Mouse (Mus musculus) forebrain, embryonic 16.5 days (tissue): ENCODE measurements around the gene Rnf43. TPM values are rescaled to one million over a fixed set of nuclear protein-coding genes. Genes with fewer than 3 reads are reported as not detected.

ENCODE experiments used
- ATAC-seq: fragments of 200-750 bp; cut with Nextera tagmentation; 2 replicates; pipeline ENCODE4 v1.8.0; 2017; ENCODE audit warnings: mild to moderate bottlenecking, moderate library complexity
- H3K27ac ChIP-seq: fragments of 300-500 bp; sonication (generic); 2 replicates; pipeline ENCODE4 v1.5.1; 2014; ENCODE audit warnings: low read length, control low read depth
- H3K27me3 ChIP-seq: fragments of 300-500 bp; sonication (generic); replicated peaks from 2 replicates; pipeline ENCODE4 v1.6.1; 2014; ENCODE audit warnings: low read length; ENCODE audit not compliant: control insufficient read depth, insufficient read depth
- H3K36me3 ChIP-seq: fragments of 300-500 bp; sonication (generic); 2 replicates; pipeline ENCODE4 v1.6.1; 2014; ENCODE audit not compliant: control insufficient read depth, insufficient read depth
- H3K4me1 ChIP-seq: fragments of 300-500 bp; sonication (generic); replicated peaks from 2 replicates; pipeline ENCODE4 v1.6.1; 2014; ENCODE audit warnings: low read length; ENCODE audit not compliant: control insufficient read depth, insufficient read depth
- H3K4me2 ChIP-seq: fragments of 300-500 bp; sonication (generic); 2 replicates; pipeline ENCODE4 v1.6.1; 2014; ENCODE audit warnings: mild to moderate bottlenecking, low read length, control low read depth
- H3K4me3 ChIP-seq: fragments of 300-500 bp; sonication (generic); replicated peaks from 2 replicates; pipeline ENCODE4 v1.5.1; 2014; ENCODE audit warnings: mild to moderate bottlenecking, low read length, control low read depth
- H3K9ac ChIP-seq: fragments of 300-500 bp; sonication (generic); replicated peaks from 2 replicates; pipeline ENCODE4 v1.6.1; 2014; ENCODE audit warnings: low read depth, low read length, control low read depth
- H3K9me3 ChIP-seq: fragments of 300-500 bp; sonication (generic); 2 replicates; pipeline ENCODE4 v1.6.1; 2016; ENCODE audit warnings: low read length; ENCODE audit not compliant: control insufficient read depth
- WGBS: fragments of 180-500 bp; shearing (Covaris S2); extraction: QIAGEN DNeasy Blood & Tissue Kit; methylation state at CpG from one replicate; pipeline ENCODE4 v1.1.7; 2014; 5-methylcytosine and 5-hydroxymethylcytosine counted together
- polyA plus RNA-seq: library from polyadenylated mRNA; unstranded; fragments of >200 nt; fragmentation: Nextera tagmentation; extraction: Ambion mirVana; gene quantifications from 2 replicates; pipeline ENCODE4 v1.2.1, GENCODE M21; 2015

Gene Rnf43
- polyA plus RNA-seq, 1 experiment from 2014 or later = 0.76 TPM

GRCm38 (mm10) chr11:87745632-87746555, 83.4 kb downstream of the Rnf43 start:
- Histone ChIP-seq H3K9ac (no peak overlapping the region), H3K36me3 (peaks cover 4% of the 10 kb centered on the region; the same call in 1 of the 2 replicates), H3K9me3 (no peaks in the 10 kb centered on the region), H3K4me3 (no peak overlapping the region), H3K27ac (no peak overlapping the region), H3K4me2 (no peak overlapping the region), H3K4me1 (no peaks in the 10 kb centered on the region), H3K27me3 (no peaks in the 10 kb centered on the region)
- no peak for ATAC-seq
- 82% methylated on average over 9 of the region's 9 CpGs for WGBS

GRCm38 (mm10) chr11:87747312-87747711, 84.8 kb downstream of the Rnf43 start:
- Histone ChIP-seq H3K27ac (no peak overlapping the region), H3K4me1 (no peaks in the 10 kb centered on the region), H3K9me3 (no peaks in the 10 kb centered on the region), H3K36me3 (peaks cover 4% of the 10 kb centered on the region; the same call in 1 of the 2 replicates), H3K4me2 (no peak overlapping the region), H3K27me3 (no peaks in the 10 kb centered on the region), H3K4me3 (no peak overlapping the region), H3K9ac (no peak overlapping the region)
- ATAC-seq = no peak
- 90% methylated on average over 3 of the region's 5 CpGs for WGBS

DNA sequence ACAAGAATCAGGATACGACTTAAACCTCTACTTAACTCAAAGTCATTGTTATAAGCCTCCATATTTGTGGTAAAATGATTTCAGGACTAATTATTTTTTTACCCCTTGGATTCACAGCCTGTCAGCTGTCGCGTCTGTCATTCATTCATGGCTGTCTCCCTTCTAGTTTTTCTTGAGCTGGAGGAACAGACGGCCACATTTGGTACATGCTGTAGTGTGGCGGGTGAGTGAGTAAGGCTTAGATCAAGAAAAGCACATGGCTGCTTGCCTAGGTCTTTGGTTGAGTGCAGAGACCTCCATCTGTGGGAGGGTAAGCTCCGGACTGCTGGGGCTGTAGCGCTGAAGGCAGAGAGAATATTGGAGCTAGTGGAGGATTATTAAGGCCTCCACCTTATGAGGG, 85.2 kb downstream of the Rnf43 start:
- Histone ChIP-seq H3K9ac (no peak overlapping the region), H3K36me3 (peaks cover 4% of the 10 kb centered on the region; the same call in 1 of the 2 replicates), H3K4me3 (no peak overlapping the region), H3K27me3 (no peaks in the 10 kb centered on the region), H3K9me3 (no peaks in the 10 kb centered on the region), H3K4me2 (no peak overlapping the region), H3K4me1 (no peaks in the 10 kb centered on the region), H3K27ac (no peak overlapping the region)
- 86% methylated on average over 7 of the region's 7 CpGs for WGBS
- ATAC-seq = no peak

GRCm38 (mm10) chr11:87748132-87749119, 85.9 kb downstream of the Rnf43 start:
- H3K27me3 ChIP-seq = no peaks in the 10 kb centered on the region
- no peaks in the 10 kb centered on the region for H3K4me1 ChIP-seq
- no peak overlapping the region for H3K27ac ChIP-seq
- WGBS = 44% methylated on average over 19 of the region's 19 CpGs
- H3K9ac ChIP-seq = no peak overlapping the region
- H3K36me3 ChIP-seq = peaks cover 4% of the 10 kb centered on the region; the same call in 1 of the 2 replicates
- H3K9me3 ChIP-seq = no peaks in the 10 kb centered on the region
- no peak for ATAC-seq
- H3K4me3 ChIP-seq = no peak overlapping the region
- H3K4me2 ChIP-seq = no peak overlapping the region

- Histone ChIP-seq H3K36me3 (peaks cover 4% of the 10 kb centered on the region; the same call in 1 of the 2 replicates), H3K27me3 (no peaks in the 10 kb centered on the region), H3K9ac (no peak overlapping the region), H3K4me1 (no peaks in the 10 kb centered on the region), H3K9me3 (no peaks in the 10 kb centered on the region), H3K4me2 (no peak overlapping the region), H3K27ac (no peak overlapping the region), H3K4me3 (no peak overlapping the region)
- ATAC-seq = no peak
- WGBS = 67% methylated on average over 18 of the region's 18 CpGs
Observed at GRCm38 (mm10) chr11:87749192-87750042, 86.9 kb downstream of the Rnf43 start.

DNA sequence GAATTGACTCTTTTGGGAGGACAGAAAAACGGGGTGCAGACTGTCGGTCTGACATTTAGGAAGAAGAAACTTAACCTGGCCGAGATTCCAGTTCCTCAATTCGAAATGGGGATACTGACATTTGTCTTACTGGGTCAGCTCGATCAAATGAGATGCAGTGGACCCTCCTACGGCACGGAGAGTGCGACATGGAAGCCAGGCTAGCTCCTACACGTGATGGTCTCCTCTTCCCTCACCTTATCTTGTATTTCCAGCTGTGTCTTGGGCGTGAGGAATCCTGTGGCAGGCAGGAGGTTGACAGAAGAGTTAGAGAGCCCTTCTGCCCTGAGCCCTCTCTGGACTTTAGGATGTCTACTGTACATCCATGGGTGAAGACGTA, 87.5 kb downstream of the Rnf43 start:
- H3K27ac ChIP-seq = no peak overlapping the region
- 79% methylated on average over 11 of the region's 11 CpGs for WGBS
- no peak overlapping the region for H3K4me3 ChIP-seq
- ATAC-seq = no peak
- no peaks in the 10 kb centered on the region for H3K4me1 ChIP-seq
- no peaks in the 10 kb centered on the region for H3K27me3 ChIP-seq
- no peaks in the 10 kb centered on the region for H3K9me3 ChIP-seq
- H3K9ac ChIP-seq = no peak overlapping the region
- no peak overlapping the region for H3K4me2 ChIP-seq
- peaks cover 1% of the 10 kb centered on the region; the same call in 1 of the 2 replicates for H3K36me3 ChIP-seq

- H3K27me3 ChIP-seq = no peaks in the 10 kb centered on the region
- no peak overlapping the region for H3K4me2 ChIP-seq
- H3K4me1 ChIP-seq = no peaks in the 10 kb centered on the region
- no peak for ATAC-seq
- no peak overlapping the region for H3K4me3 ChIP-seq
- no peak overlapping the region for H3K27ac ChIP-seq
- no peaks in the 10 kb centered on the region for H3K9me3 ChIP-seq
- H3K36me3 ChIP-seq = no peaks in the 10 kb centered on the region
- 79% methylated on average over 3 of the region's 3 CpGs for WGBS
- no peak overlapping the region for H3K9ac ChIP-seq
Observed at GRCm38 (mm10) chr11:87750521-87750920, 88.0 kb downstream of the Rnf43 start.

DNA sequence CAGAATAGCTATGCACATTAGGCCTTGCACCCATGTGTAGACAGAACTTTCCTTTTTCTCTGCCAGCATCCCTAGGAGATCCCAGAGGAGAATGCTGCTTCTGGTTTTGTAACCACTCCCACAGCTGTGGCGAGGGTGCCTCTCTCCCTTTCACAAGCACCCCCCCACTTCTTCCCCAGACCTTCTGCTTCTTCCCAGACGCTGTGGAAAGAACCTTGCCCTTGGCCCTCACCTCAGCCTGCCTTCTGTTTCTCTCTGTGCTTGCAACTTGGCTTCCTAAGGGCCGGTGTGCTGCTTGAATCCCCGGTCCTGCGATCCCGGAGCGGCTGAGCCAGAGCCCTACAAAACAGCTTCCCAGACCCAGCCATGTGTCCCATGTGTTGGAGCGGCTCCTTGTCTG, 88.5 kb downstream of the Rnf43 start:
- Histone ChIP-seq H3K36me3 (no peaks in the 10 kb centered on the region), H3K9ac (no peak overlapping the region), H3K27ac (no peak overlapping the region), H3K4me2 (no peak overlapping the region), H3K9me3 (no peaks in the 10 kb centered on the region), H3K4me3 (no peak overlapping the region), H3K4me1 (no peaks in the 10 kb centered on the region), H3K27me3 (no peaks in the 10 kb centered on the region)
- WGBS = 81% methylated on average over 8 of the region's 8 CpGs
- ATAC-seq = no peak
